ENCODE assay signal across 13 mouse cellular contexts in genomic region chr4:71765071-71765470, GRCm38 (mm10). TPM values are rescaled to one million over a fixed set of nuclear protein-coding genes. Genes with fewer than 3 reads are reported as not detected.
DNase-seq lines count a peak whose midpoint lies in the region; ATAC-seq and TF ChIP-seq lines count a peak whose summit lies in the region.
"Had no signal": no experiment of that assay in that cellular context is flagged by ENCODE, and none has a peak within 500 bp of the region (broad histone marks: within the 10 kb centered on the region; RNA-seq: fewer than 3 reads in every experiment).

No protein-coding gene starts in this region.

- ATAC-seq in cerebellum, adult (ENCODE audit: insufficient number of reproducible peaks, low FRiP score, low TSS enrichment), result peak; percentile 99
- peak; percentile 96 for ATAC-seq in forebrain, embryonic 16.5 days
- ATAC-seq in midbrain, postnatal 0 days (ENCODE audit: low FRiP score), result peak; percentile 85; the same call in 1 of the 2 replicates
- no peak for ATAC-seq in megakaryocyte-erythroid progenitor cell, adult 5-6 weeks (replicated peaks; ENCODE audit: low FRiP score, low TSS enrichment, poor library complexity, severe bottlenecking)

- no peak overlapping the region for H3K27ac ChIP-seq in forebrain, embryonic 16.5 days (ENCODE audit: low read length)
- H3K27ac ChIP-seq in midbrain, postnatal 0 days (ENCODE audit: low read depth, low read length), result no peak overlapping the region

- no peak overlapping the region for H3K4me3 ChIP-seq in forebrain, embryonic 16.5 days (replicated peaks; ENCODE audit: low read length)
- no peak overlapping the region for H3K4me3 ChIP-seq in midbrain, postnatal 0 days (ENCODE audit: low read depth, low read length)

- H3K36me3 ChIP-seq in forebrain, embryonic 16.5 days (ENCODE audit: control insufficient read depth, insufficient read depth), result no peaks in the 10 kb centered on the region
- no peaks in the 10 kb centered on the region for H3K36me3 ChIP-seq in midbrain, postnatal 0 days (ENCODE audit: insufficient read depth, low read length)
- H3K36me3 ChIP-seq: G1E had no signal

- H3K27me3 ChIP-seq in forebrain, embryonic 16.5 days (replicated peaks; ENCODE audit: control insufficient read depth, insufficient read depth, low read length), result no peaks in the 10 kb centered on the region
- no peaks in the 10 kb centered on the region for H3K27me3 ChIP-seq in midbrain, postnatal 0 days (ENCODE audit: insufficient read depth, low read length)

- DNase-seq in cerebellum, postnatal 25 days, result peak; percentile 68 to 73
- peak; percentile 94 for DNase-seq in midbrain, postnatal 0 days (ENCODE audit: low spot score)
- DNase-seq in thymus, postnatal 14 days, result no peak
- no peak for DNase-seq in urinary bladder, postnatal 10 days (ENCODE audit: low spot score)
- DNase-seq in gastrocnemius, postnatal 36 days, result no peak
- DNase-seq: gastrocnemius, postnatal 10 days; right cerebral cortex, postnatal 25 days had no signal

- intact Hi-C loops in gastrocnemius, postnatal 36 days (cut with DNase I), result no loop called here

- peaks cover 4% of the 10 kb centered on the region; the same call in 1 of the 2 replicates for H3K4me1 ChIP-seq in forebrain, embryonic 16.5 days (replicated peaks; ENCODE audit: control insufficient read depth, insufficient read depth, low read length)
- no peaks in the 10 kb centered on the region for H3K4me1 ChIP-seq in midbrain, postnatal 0 days (ENCODE audit: insufficient read depth, low read length)

- no peak for TF ChIP-seq CTCF in midbrain, postnatal 0 days (IDR thresholded peaks at IDR 0.05)

- H3K9ac ChIP-seq in forebrain, embryonic 16.5 days (replicated peaks; ENCODE audit: low read depth, low read length), result no peak overlapping the region
- no peak overlapping the region for H3K9ac ChIP-seq in midbrain, postnatal 0 days (replicated peaks; ENCODE audit: low read length, poor library complexity, severe bottlenecking)

- no peaks in the 10 kb centered on the region for H3K9me3 ChIP-seq in forebrain, embryonic 16.5 days (ENCODE audit: control insufficient read depth, low read length)
- H3K9me3 ChIP-seq in midbrain, postnatal 0 days (ENCODE audit: low read length), result no peaks in the 10 kb centered on the region

- no peak overlapping the region for H3K4me2 ChIP-seq in forebrain, embryonic 16.5 days (ENCODE audit: low read length)
- no peak overlapping the region for H3K4me2 ChIP-seq in midbrain, postnatal 0 days (ENCODE audit: low read depth, low read length, poor library complexity, severe bottlenecking)

- WGBS in forebrain, embryonic 16.5 days, result 5% methylated on average over 3 of the region's 3 CpGs
- WGBS in midbrain, postnatal 0 days, result 22% methylated on average over 3 of the region's 3 CpGs

RNA-seq across cellular contexts. Expression of gene Gm11232, which starts 7.3 kb away (rescaled TPM):
- polyA plus RNA-seq in forebrain, embryonic 16.5 days (2015; fragmentation: Nextera tagmentation; extraction: Ambion mirVana), result not detected in 2 replicates
- total RNA-seq in midbrain, postnatal 0 days (2014; rRNA removed), result 2.2 TPM in 1 of 2 replicates, not detected in the other
- polyA plus RNA-seq in midbrain, postnatal 0 days (2015; fragmentation: Nextera tagmentation; extraction: Ambion mirVana), result not detected in 2 replicates
- not detected for total RNA-seq in gastrocnemius, postnatal 36 days (2021)
- total RNA-seq in megakaryocyte-erythroid progenitor cell, adult 5-6 weeks (2014; fragmentation: Nextera tagmentation), result not detected in 2 replicates
- not detected in 2 replicates for total RNA-seq in megakaryocyte-erythroid progenitor cell, adult 5-6 weeks (2017)
- total RNA-seq: gastrocnemius, postnatal 10 days; left cerebral cortex, postnatal 25 days had no signal
- polyA plus RNA-seq: G1E; lung, embryonic 16.5 days had no signal

Comparison
In these comparisons a context has a peak if more than half of its experiments do, and no peak if none do; other contexts are left out.
1. DNase-seq: peak in cerebellum, postnatal 25 days (2 of 2) and midbrain, postnatal 0 days (single experiment); none in thymus, postnatal 14 days (single experiment), urinary bladder, postnatal 10 days (single experiment) and gastrocnemius, postnatal 36 days (0 of 2).